Mouse (Mus musculus) testis, adult 2 months (tissue): ENCODE data around the gene Myh14.

Experiments
- CTCF ChIP-seq: fragments of 200-500 bp; IDR thresholded peaks from 2 replicates; pipeline ENCODE4 v1.5.1; 2012; ENCODE audit warnings: low read depth, mild to moderate bottlenecking, inconsistent platforms, low read length, moderate library complexity; ENCODE audit not compliant: control insufficient read depth, insufficient read depth, insufficient replicate concordance
- POLR2A ChIP-seq: fragments of 200-500 bp; IDR thresholded peaks from 2 replicates; pipeline ENCODE4 v1.6.1; 2012; ENCODE audit warnings: low read depth, mild to moderate bottlenecking, inconsistent platforms, low read length, moderate library complexity; ENCODE audit not compliant: control insufficient read depth

- TF ChIP-seq CTCF, result no peak
- TF ChIP-seq POLR2A, result no peak
These were observed 45.8 kb downstream of the Myh14 start for GRCm38 (mm10) chr7:44624828-44625227.
